Mouse (Mus musculus): ENCODE data around the gene 4930452B06Rik. TPM values are rescaled to one million over a fixed set of nuclear protein-coding genes. Genes with fewer than 3 reads are reported as not detected.

Gene 4930452B06Rik
- polyA plus RNA-seq, 2 experiments, result 0.54 to 1.8 TPM

GRCm38 (mm10) chr14:8549108-8549507, 116.9 kb downstream of the 4930452B06Rik start:
- Histone ChIP-seq H3K27me3 (ENCODE audit: control insufficient read depth, insufficient read depth, low read length) (no peaks in the 10 kb centered on the region), H3K36me3 (replicated peaks; ENCODE audit: control insufficient read depth, insufficient read depth, low read depth) (no peaks in the 10 kb centered on the region), H3K27ac (no peak overlapping the region), H3K9me3 (ENCODE audit: control insufficient read depth, low read length) (no peaks in the 10 kb centered on the region), H3K4me2 (ENCODE audit: low read depth) (no peak overlapping the region), H3K4me1 (replicated peaks; ENCODE audit: control insufficient read depth in 2 of 2, insufficient read depth in 2 of 2, low read length in 1 of 2) (no peaks in the 10 kb centered on the region), H3K9ac (replicated peaks) (no peak overlapping the region), H3K4me3 (ENCODE audit: insufficient read depth in 1 of 2, low read depth in 2 of 2, low read length in 2 of 2) (no peak overlapping the region)
- ATAC-seq (ENCODE audit: insufficient read depth) (no peak), DNase-seq (ENCODE audit: low read depth in 3 of 3, low spot score in 3 of 3) (no peak)
- no peak for TF ChIP-seq CTCF (IDR thresholded peaks at IDR 0.05; ENCODE audit: low read depth)
- TF ChIP-seq EP300 (IDR thresholded peaks at IDR 0.05; ENCODE audit: low read depth), result no peak
- WGBS (ENCODE audit: insufficient replicate concordance), result 29% methylated on average over 4 of the region's 4 CpGs

DNA sequence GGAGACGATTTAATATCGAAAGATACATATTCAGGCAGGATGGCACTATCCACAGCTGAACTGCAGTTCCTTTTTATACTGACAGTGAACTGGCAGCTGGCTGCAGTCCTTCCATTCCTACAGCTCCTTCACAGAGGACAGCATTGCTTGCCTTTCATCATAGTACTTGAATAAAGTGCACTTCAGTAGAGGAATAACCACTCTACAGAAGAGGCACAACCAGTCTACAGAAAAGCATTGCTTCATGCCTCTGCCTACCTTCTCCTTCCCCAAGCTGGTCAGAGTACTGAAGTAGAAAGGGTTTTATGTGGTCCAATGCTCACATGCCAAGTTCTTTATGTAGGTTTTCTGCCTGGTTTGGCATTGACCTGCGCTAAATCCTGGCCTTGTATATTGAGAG, 130.0 kb downstream of the 4930452B06Rik start:
- no peak overlapping the region for H3K4me3 ChIP-seq (ENCODE audit: insufficient read depth in 1 of 2, low read depth in 2 of 2, low read length in 2 of 2)
- TF ChIP-seq CTCF (IDR thresholded peaks at IDR 0.05; ENCODE audit: low read depth), result no peak
- TF ChIP-seq EP300 (IDR thresholded peaks at IDR 0.05; ENCODE audit: low read depth), result no peak
- no peak overlapping the region for H3K9ac ChIP-seq (replicated peaks)
- no peaks in the 10 kb centered on the region for H3K27me3 ChIP-seq (ENCODE audit: control insufficient read depth, insufficient read depth, low read length)
- no peak overlapping the region for H3K27ac ChIP-seq
- WGBS (ENCODE audit: insufficient replicate concordance), result 67% methylated on average over 3 of the region's 3 CpGs
- no peaks in the 10 kb centered on the region for H3K9me3 ChIP-seq (ENCODE audit: control insufficient read depth, low read length)
- DNase-seq (ENCODE audit: low read depth in 3 of 3, low spot score in 3 of 3) (no peak), ATAC-seq (ENCODE audit: insufficient read depth) (no peak)
- H3K4me2 ChIP-seq (ENCODE audit: low read depth), result no peak overlapping the region
- H3K4me1 ChIP-seq (replicated peaks; ENCODE audit: control insufficient read depth in 2 of 2, insufficient read depth in 2 of 2, low read length in 1 of 2), result no peaks in the 10 kb centered on the region
- H3K36me3 ChIP-seq (replicated peaks; ENCODE audit: control insufficient read depth, insufficient read depth, low read depth), result no peaks in the 10 kb centered on the region

DNA sequence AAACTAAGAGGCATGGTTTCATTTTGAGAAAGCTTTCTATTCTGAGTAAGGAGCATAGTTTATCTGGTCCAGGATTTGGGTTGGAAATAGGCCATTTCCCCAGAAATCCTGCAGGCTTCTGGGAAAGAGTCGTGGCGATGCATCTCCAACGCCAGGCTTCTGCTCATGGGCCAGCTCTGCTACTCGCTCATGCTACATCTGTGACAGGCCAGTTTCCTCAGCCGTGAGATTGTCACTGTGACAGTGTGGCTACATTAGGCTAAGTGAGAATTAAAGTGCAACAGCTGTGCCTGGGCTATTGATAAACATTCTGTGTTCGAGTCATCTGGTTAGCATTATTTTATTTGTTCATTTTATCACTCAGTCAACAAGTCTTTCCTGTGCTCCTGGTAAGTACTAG, 140.8 kb downstream of the 4930452B06Rik start:
- DNase-seq (ENCODE audit: low read depth in 3 of 3, low spot score in 3 of 3), result no peak
- no peak for ATAC-seq (ENCODE audit: insufficient read depth)
- TF ChIP-seq CTCF (IDR thresholded peaks at IDR 0.05; ENCODE audit: low read depth) (no peak), EP300 (IDR thresholded peaks at IDR 0.05; ENCODE audit: low read depth) (no peak)
- 60% methylated on average over 6 of the region's 6 CpGs for WGBS (ENCODE audit: insufficient replicate concordance)
- Histone ChIP-seq H3K36me3 (replicated peaks; ENCODE audit: control insufficient read depth, insufficient read depth, low read depth) (no peaks in the 10 kb centered on the region), H3K9ac (replicated peaks) (no peak overlapping the region), H3K9me3 (ENCODE audit: control insufficient read depth, low read length) (no peaks in the 10 kb centered on the region), H3K4me3 (ENCODE audit: insufficient read depth in 1 of 2, low read depth in 2 of 2, low read length in 2 of 2) (no peak overlapping the region), H3K27me3 (ENCODE audit: control insufficient read depth, insufficient read depth, low read length) (no peaks in the 10 kb centered on the region), H3K4me2 (ENCODE audit: low read depth) (no peak overlapping the region), H3K4me1 (replicated peaks; ENCODE audit: control insufficient read depth in 2 of 2, insufficient read depth in 2 of 2, low read length in 1 of 2) (no peaks in the 10 kb centered on the region), H3K27ac (no peak overlapping the region)

DNA sequence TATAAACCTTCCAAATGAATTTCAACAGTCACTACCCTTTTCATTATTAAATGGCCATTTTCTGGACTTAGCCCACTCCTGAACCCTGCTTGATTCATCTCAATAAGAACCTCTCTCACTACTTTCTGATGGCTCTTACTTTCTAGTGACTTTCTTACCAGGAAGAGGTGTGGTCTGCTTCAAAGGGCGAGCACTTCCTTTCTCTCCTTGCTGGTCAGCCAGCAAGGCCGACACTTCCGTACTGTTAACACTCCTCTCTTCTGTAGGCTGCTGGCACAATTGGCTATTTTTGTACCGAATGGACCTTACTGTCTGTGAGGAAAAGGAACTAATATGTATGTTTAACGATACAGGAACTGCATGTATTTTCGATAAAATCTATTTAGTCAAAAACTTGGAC, 148.4 kb downstream of the 4930452B06Rik start:
- no peaks in the 10 kb centered on the region for H3K36me3 ChIP-seq (replicated peaks; ENCODE audit: control insufficient read depth, insufficient read depth, low read depth)
- H3K27ac ChIP-seq, result no peak overlapping the region
- H3K4me2 ChIP-seq (ENCODE audit: low read depth), result no peak overlapping the region
- no peak overlapping the region for H3K4me3 ChIP-seq (ENCODE audit: insufficient read depth in 1 of 2, low read depth in 2 of 2, low read length in 2 of 2)
- ATAC-seq (ENCODE audit: insufficient read depth), result no peak
- no peaks in the 10 kb centered on the region for H3K9me3 ChIP-seq (ENCODE audit: control insufficient read depth, low read length)
- DNase-seq (ENCODE audit: low read depth in 3 of 3, low spot score in 3 of 3), result no peak
- 20% methylated on average over 6 of the region's 6 CpGs for WGBS (ENCODE audit: insufficient replicate concordance)
- no peak overlapping the region for H3K9ac ChIP-seq (replicated peaks)
- H3K27me3 ChIP-seq (ENCODE audit: control insufficient read depth, insufficient read depth, low read length), result no peaks in the 10 kb centered on the region
- TF ChIP-seq EP300 (IDR thresholded peaks at IDR 0.05; ENCODE audit: low read depth), result no peak
- no peak for TF ChIP-seq CTCF (IDR thresholded peaks at IDR 0.05; ENCODE audit: low read depth)
- no peaks in the 10 kb centered on the region for H3K4me1 ChIP-seq (replicated peaks; ENCODE audit: control insufficient read depth in 2 of 2, insufficient read depth in 2 of 2, low read length in 1 of 2)

DNA sequence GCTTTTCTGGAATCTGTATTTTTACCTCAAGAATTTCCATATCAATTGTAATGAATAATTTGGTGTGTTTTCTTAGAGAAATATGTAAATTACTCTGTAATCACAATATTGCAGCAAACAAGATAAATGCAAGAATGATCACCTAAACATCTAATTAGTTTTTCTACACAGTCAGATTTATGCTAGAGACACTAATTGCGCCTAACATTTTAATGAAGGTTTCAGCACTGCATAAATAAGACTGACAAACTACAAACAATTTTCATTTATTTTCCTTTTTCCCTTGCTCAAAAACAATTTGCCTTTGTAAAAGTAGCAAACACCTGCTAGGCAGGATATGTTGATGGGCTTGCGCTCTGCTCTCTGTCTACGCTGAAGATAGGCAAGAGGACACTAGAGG, 152.0 kb downstream of the 4930452B06Rik start:
- H3K9ac ChIP-seq (replicated peaks), result no peak overlapping the region
- H3K4me2 ChIP-seq (ENCODE audit: low read depth), result no peak overlapping the region
- no peak for ATAC-seq (ENCODE audit: insufficient read depth)
- no peaks in the 10 kb centered on the region for H3K27me3 ChIP-seq (ENCODE audit: control insufficient read depth, insufficient read depth, low read length)
- no peaks in the 10 kb centered on the region for H3K4me1 ChIP-seq (replicated peaks; ENCODE audit: control insufficient read depth in 2 of 2, insufficient read depth in 2 of 2, low read length in 1 of 2)
- DNase-seq (ENCODE audit: low read depth in 3 of 3, low spot score in 3 of 3), result no peak
- TF ChIP-seq EP300 (IDR thresholded peaks at IDR 0.05; ENCODE audit: low read depth), result no peak
- TF ChIP-seq CTCF (IDR thresholded peaks at IDR 0.05; ENCODE audit: low read depth), result no peak
- H3K36me3 ChIP-seq (replicated peaks; ENCODE audit: control insufficient read depth, insufficient read depth, low read depth), result no peaks in the 10 kb centered on the region
- WGBS (ENCODE audit: insufficient replicate concordance), result 82% methylated on average over 3 of the region's 3 CpGs
- no peak overlapping the region for H3K27ac ChIP-seq
- no peak overlapping the region for H3K4me3 ChIP-seq (ENCODE audit: insufficient read depth in 1 of 2, low read depth in 2 of 2, low read length in 2 of 2)
- no peaks in the 10 kb centered on the region for H3K9me3 ChIP-seq (ENCODE audit: control insufficient read depth, low read length)
